Mouse (Mus musculus) WW6 (cell line): ENCODE results near the gene Morc3.

Experiments used
- DNase-seq: peaks from one replicate; pipeline ENCODE4 v3.0.0-alpha.2; 2013; ENCODE audit warnings: low read depth, low spot score

The Morc3 gene

GRCm38 (mm10) chr16:93920673-93921072 is 88.8 kb downstream of the Morc3 start:
- no peak for DNase-seq

- no peak for DNase-seq
These were observed 91.0 kb downstream of the Morc3 start for GRCm38 (mm10) chr16:93922835-93923389.

- no peak for DNase-seq
These were observed 91.9 kb downstream of the Morc3 start for GRCm38 (mm10) chr16:93923788-93924187.
